Mouse (Mus musculus) lung, adult 2 months (tissue): ENCODE results near the gene H2afz.

Experiments used
- CTCF ChIP-seq: fragments of 200-500 bp; IDR thresholded peaks from 2 replicates; pipeline ENCODE4 v1.5.1; 2011; ENCODE audit warnings: mild to moderate bottlenecking, low read length, control low read depth; ENCODE audit not compliant: insufficient read depth
- POLR2A ChIP-seq: fragments of 200-500 bp; IDR thresholded peaks from 2 replicates; pipeline ENCODE4 v1.6.1; 2011; ENCODE audit warnings: low read depth, mild to moderate bottlenecking, control low read depth, low read length, borderline replicate concordance; ENCODE audit errors: extremely low read depth

DNA sequence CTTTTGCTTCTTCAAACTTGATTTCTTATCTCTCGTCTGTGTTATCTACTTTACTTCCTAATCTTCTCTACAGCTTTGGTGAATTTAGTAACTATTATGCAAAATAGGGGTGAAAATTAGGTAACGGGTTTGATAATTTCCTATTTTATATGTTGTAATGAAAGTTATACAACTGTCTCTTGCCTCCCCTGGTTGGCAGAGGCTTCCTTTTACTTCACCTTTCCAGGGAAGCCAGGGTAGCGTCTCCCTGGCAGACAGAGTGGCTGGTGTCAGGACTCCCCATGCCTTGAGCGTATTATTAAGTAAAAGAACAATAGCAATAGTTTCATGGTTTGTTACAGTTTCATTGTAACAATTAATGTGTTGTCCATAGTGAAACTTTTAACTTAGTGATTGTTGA is 29.5 kb downstream of the H2afz start:
- TF ChIP-seq CTCF, result no peak
- TF ChIP-seq POLR2A, result no peak
